Mouse (Mus musculus) induced T-regulatory cell, adult 2 months (primary cell): Measurements from ENCODE around the gene Rtl6.
A peak's percentile ranks its signal among the peaks of the same experiment; 100 is the strongest.

Experiments
- DNase-seq: peaks from one replicate; pipeline ENCODE4 v3.0.0-alpha.2; 2012; ENCODE audit warnings: low read depth

The Rtl6 gene

DNA sequence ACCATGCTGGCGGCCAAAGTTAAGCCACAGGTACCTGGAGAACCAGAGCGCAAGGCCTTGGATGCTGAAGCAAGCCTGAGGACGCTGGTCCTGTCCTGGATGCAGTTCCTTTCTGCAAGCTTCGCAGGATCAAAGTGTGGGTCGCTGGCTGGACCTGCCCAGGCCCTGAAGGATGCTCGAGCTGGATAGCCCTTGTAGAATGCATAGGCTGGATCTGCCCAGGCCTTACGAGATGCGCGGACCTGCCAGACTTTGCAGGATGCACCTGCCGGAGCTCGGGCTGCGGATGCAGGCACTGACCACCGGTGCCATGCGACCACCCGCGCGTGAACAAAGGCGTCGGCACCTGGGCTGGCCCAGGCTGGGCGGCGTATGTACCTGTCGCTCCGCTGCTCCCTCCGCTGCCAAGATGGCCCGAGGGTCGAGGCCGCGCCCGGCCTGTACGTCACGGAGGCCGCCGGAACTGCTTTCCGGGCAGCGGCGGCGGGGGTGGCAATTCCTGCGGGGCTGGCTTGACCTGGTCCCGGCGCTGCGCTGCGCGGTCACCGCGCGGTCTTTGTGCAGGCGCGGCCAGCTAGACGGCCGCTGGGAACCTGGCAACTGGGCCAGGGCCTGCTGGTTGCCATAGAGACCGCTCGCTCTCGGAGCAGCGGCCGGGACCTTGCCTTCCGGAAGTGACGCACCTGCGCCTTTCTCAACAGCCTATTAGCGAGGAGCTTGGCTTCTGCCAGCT lies at the start of gene Rtl6:
Rtl6 (minus strand) TSS at position 635 of the 733 bp plus-strand sequence.
- DNase-seq = peak; percentile 84

DNA sequence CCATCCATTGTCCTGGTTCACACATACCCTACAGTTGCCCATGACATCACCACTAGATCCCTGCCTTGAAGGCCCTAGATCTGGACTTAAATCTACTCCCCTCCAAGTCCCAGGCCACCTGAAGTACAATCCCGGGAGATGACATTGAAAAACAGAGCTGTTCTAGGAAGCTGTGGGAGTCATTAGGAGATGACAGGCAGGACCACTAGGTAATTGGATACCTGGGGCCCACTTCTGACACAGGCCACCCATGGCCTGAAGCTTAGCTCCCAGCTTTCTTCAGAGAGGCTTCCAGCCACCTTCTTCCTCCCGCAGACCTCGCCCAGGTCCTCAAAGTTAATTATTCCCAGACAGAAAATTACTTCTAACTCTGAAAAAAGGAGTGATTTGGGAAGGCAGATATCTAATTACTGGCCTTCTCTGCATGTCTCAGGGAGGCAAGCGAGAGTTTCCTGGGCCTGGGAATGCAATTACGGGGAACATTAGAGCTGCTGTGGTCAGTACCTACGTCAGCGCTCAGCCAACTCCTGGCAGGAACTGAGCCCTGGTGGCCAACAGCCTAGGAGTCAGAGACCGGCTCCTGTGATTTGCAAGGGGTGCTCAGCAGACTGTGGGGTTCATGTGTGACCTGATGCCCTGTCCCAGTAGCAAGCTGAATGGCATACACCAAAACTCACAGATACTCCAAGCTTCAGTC lies 45.8 kb upstream of the Rtl6 start:
- DNase-seq = no peak

DNA sequence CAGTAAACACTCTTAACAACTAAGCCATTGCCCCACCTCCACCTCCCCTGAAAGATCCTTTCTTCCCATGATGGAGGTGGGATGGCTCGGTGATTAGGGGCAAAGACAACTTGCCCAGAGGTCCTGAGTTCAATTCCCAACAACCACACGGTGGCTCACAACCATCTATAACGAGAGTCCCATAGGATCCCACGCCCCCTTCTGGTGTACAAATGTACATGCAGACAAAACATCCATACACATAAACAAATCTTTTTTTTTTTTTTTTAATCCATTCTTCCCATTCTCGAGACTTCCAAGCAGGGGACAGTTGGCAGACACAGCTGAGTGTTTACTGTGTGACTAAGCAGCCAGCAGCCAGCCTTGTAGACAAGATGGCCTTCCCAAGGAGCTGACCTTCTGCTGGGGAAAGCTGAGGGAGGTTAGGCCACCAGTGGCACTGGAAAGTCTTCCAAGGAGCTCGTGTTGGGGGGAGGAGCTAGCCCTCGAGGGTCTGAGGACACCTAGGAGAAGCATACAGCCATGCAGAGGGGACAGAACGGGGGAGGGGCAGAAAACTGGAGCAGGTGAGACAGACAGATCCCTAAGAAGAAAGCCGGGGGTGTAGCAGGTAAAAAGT lies 43.5 kb upstream of the Rtl6 start:
- DNase-seq = no peak

DNA sequence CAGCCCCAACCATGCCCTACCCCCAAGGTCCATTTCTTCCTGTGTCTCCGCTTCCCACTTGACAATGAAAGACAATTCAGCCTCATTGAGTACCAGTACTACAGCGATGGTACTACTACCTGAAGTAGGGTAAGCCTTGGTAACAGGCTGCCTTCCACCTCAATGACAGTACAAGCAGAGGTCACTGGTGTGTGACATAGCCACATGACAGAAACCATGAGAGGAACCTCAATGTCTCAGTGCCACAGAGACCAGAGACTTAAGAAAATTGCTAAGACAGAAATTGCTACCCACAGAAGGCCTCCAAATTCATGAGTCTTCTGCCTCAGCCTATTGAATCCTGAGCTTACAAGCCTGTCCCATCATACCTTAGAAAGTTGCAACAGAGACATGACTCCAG lies 41.3 kb upstream of the Rtl6 start:
- no peak for DNase-seq

DNA sequence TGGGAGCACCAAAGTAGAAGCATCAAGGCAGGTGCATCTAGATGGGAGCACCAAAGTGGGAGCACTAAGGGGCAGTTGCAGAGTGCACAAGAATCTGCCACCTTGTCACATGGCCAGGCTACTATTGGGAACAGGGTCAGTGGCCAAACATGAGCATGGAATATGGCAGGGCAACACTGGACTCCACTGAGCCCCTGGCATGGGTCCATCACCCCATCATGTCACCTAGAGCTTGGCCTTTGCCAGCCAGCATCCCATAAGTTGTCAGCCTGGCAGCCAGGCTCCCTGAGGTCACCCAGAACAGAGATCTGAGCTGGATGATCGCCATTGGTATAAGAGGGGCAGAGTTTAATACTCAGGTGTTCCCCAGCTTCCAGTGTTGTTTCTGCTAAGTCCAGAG lies 40.2 kb upstream of the Rtl6 start:
- no peak for DNase-seq

DNA sequence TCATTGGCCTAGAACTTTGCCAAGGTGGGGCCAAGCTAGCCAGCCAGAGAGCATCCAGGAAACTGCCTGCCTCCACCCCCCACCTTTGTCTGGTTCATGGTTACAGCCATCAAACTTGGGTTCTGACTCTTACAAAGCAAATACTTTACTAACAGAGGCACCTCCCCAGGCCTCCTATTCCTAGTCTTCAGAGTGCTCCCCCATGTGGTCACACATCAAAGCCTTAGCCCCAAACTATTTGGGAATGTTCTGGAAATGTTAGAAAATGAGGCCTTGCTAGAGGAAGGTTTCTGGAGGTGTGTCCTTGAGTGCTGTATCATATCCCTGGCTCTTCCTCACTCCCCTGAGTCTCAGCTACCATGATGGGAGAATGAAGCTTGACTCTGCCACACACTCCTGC lies 39.4 kb upstream of the Rtl6 start:
- DNase-seq = no peak

DNA sequence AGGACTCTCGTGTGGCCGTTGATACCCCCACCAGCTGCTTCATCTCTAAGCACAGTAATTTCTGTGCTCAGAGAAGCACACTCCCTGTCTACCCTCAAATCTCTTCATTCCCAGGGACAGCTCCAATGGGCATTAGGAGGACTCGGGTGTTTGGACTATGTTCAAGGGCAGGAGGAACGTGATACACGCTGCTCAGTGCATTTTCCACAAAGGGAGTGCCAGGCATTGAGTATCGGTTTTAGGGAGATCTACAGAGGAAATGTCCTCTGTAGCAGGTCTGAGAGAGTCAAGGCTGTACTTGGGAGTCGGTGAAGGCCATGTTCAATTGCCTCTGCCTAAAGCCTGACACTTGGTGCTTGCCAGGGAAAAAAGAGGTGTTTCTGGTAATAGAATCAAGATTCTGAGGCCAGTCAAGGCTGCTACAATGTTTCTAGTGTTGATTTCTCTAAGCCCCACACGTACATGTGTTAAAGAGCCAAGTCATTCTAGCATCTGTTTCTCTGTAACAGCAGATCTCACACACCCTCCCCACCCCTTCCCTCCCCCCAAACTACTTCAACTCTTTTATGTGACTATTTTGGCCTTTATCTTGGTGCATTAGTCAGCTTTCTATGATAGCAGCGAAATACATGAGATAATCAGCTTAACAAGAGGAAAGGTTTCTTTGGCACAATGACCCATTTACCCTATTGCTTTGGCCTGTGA lies 37.8 kb upstream of the Rtl6 start:
- DNase-seq = no peak

DNA sequence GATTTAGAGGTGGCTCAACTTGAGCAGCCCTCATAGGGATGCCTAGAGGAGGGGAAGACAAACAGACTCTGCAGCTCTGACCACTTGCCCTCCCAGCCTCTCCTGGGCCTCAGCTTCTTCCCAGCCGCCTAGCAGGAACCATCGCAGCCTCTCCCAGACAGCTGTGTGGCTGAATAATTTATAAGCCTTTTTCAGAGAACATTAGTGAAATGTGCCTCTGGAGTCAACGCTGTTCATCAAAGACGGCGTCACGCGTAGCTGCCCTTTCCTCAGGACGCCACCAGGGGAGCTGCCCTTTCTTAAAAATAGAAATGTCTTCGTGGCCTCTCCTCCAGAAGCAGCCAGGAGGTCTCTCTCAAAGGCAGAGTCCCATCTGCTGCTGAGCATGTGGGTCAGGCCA lies 35.9 kb upstream of the Rtl6 start:
- DNase-seq = no peak

DNA sequence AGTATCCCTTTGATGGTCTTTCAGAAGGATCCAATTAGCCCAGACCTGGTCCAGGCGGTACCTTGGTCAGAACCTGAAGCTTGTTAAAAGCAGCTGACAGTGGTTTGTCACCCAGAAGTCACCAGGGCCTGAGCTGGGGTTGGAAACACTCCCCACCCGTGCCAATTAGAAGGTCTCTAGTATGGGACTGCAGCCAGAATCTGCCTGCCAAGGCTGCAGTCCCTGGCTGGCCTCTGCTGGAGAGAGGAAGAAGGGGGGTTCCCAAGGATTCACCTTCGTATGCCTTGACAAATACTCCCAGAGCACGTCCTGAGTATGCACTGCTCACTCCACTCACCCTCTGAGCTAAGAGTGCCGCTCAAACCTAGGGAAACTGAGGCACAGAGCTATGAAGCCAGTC lies 34.6 kb upstream of the Rtl6 start:
- DNase-seq = no peak

DNA sequence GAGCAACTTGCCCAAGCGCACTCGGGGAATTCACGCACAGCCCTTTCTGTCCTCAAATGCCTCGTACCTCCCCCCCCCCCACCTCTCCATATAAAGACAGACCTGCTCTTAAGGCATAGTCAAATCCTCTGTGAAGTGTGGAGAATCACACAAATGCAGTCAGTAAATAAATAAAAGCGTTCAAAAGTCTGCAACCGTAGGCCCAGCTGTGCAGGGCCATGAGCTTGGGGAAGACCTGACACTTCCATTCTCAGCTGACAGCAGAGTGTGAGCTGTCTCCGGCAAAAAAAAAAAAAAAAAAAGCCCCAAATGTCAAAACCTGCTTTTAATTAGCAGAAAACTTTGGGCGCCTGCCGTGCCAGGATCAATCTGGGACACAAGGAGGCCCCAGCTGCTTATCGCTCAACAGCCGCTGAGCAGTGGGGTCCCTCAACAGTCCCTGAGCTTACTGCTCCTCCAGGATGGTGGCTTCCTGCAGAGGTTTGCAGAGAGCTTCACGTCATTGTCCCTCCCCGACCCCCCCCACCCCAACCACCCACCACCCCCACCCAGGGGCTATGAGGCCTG lies 34.0 kb upstream of the Rtl6 start:
- no peak for DNase-seq

DNA sequence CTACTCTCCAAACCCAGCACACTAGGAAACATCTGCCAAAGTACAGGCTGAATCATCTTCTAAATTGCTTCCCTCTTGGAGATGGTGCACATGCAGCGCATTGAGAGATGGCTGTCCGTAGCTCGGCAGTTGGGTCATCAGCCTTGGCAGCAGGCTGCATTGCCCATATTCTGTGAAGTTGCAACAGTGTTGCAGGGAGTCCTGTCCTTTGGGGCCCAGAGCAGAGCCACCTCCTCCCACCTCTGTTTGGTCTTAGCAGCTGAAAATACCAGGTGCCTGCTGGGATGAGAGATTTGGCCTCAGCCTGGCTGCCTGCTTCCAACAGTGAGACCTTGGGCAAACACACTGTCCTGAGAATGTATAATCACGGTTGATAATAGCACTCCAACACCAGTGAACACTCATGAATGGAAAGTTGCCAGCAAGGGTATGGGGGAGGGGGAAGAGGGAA lies 30.8 kb upstream of the Rtl6 start:
- no peak for DNase-seq

DNA sequence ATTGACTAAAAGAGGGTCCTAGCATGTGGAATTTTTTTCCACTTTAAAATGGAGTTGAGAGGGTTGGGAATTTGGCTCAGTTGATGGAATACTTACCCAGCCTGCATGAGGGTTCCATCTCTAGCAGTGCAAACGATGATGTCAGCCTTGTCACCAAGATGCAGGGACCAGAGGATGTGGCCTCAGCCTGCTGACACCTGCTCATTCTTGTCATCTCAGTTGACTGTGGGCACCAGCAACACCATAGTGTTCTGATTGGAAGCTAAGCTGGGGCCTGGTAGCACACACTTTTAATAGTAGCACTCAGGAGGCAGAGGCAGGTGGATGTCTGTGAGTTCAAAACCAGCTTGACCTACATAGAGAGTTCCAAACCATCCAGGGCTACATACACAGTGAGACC lies 21.0 kb upstream of the Rtl6 start:
- no peak for DNase-seq

DNA sequence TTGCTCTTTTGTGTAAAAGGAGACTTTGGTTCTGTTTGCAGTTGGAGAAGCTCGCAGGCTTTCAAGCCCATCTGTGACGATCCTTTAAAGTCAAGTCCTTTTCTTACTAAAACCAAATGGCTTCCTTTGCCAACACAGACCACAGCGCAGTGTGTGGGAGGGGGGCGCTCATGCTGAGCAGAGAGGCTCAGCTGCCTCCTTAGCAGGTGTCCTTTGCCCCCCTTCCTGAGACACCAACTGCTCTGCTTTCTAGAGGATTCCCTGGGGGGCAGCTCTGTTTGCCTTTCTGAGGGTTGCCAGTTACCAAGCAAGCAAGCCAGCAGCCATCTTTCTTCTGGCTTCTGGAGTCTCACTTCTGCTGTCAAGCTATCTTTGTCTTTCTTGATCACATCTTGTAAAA lies 19.4 kb upstream of the Rtl6 start:
- DNase-seq = no peak

DNA sequence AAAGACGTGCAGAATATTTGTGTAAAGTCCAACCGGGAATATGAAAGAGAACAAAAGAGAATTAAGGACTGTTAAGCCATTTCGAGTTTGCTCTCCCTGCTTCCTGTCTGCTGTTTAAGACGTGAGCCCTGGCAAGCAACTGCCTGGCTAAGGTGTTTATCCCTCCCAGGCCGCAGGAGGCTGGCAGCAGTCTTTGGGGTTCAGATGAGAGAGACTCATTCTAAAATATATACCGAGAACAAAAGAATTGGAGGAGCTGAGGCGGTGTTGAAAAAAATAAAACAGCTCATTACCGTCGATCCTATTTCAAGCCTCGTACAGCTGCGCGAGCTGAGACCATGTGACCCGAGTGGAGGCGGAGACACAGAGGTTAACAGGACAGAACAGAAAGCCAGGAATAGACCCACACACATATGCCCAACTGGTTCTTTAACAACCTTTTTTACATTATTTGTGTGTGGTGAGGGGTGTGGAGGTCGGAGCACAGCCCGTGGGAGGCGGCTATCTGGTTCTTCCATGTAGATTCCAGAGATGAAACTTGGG lies 9.0 kb upstream of the Rtl6 start:
- DNase-seq = no peak

DNA sequence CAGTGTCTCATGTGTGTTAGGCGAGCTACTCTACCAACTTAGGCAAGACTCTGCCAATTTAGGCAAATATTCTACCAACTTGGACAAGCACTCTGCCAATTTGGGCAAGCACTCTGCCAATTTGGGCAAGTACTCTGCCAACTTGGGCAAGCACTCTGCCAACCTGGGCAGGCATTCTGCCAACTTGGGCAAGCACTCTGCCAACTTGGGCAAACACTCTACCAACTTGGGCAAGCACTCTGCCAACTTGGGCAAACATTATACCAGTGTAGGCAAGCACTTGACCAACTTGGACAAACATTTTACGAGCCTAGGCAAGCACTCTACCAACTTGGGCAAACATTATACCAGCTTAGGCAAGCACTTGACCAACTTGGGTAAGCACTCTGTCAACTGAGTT lies 3.9 kb upstream of the Rtl6 start:
- DNase-seq = no peak

DNA sequence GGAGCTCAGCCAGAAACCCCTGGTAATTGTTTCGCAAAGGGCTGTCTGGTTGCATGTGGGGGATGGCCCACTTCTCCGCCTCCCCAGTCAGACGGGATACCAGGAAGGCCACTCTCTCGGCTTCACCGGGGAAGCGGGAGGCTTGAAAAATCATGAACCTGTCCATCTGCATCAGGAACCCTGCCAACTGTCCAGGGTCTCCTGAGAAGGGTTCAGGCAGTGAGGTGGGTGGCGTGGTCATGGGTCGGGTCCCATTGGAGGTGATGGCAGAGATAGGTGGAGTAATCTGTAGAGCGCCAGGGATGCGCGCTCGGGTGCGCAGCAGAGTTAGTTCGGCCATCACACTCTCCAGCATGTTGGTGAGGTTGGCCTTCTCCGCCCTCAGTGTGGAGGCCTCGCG lies 949 bp downstream of the Rtl6 start:
- DNase-seq = no peak

DNA sequence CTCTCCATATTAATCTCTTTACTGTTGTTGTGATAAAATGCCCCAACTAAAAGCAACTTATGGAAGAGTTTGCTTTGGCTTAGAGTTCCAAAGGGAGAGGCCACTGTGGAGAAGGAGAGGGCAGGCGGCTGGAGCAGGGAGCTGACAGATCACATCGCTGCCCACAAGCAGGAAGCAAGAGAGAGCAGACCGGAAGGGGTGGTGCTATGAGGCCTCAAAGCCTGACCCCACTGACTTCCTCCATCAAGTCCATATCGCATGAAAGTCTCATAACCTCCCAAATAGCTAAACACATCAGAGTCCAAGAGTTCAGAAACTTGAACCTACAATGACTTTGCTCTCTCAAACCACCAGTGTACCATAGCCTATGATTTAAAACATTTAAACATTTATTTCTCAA lies 6.6 kb downstream of the Rtl6 start:
- DNase-seq = peak; percentile 24

DNA sequence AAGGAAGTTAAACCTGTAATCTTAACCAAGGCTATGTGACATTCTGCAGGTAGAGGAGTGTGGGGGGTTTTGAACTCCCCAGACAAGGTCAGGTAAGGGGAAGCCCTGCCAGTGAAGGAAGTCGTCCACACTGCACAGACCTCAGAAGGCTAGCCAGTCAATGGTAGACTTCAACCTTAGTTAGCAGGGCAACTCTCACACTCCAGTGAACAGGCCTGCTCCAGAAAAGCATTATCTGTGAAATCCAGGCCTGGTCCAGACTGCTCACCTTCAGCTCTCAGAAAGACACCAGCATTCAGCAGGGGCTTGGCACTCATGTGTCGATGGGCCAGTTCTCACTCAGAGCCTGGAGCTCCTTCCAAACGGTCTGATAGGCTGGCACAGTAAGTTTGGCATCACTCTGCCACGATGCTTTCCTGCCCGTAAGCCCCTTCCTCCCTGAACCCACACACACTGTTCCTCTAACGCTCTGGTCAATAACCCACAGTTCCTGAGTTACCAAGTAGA lies 8.3 kb downstream of the Rtl6 start:
- no peak for DNase-seq

DNA sequence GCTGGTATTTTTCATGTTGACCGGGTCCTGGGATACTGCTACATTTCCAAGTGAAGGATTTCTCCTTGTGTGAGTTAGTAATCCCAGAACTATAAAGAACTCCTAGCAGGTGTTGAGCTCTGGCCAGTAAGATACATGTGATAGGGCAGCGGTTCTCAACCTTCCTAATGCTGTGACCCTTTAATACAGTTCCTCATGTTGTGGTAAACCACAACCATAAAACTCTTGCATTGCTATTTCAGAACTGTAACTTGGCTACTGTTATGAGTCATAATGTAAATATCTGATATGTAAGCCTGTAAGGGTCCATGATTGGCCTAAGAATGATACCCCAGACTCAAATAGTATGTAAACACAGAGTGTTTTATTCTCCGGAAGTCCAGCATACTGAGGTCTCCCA lies 11.6 kb downstream of the Rtl6 start:
- DNase-seq = no peak

DNA sequence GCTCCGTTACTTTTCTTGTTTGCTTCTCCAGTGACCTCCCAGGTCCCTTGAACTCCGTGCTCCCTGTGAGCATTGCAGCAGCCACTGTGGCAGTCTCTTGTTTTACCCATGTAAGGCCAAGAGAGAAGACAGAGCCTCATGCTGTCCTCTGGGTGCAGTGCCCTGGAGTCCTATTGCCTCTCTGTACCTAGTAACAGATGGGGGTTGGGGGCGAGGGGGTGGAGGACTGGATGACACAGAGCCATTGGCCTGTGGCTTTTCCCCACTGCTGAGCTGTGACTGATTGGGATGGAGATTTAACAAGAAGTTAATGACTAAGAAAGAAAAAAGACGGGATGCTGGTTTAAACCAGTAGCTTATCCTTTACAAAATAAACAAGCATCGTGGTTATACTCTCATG lies 16.4 kb downstream of the Rtl6 start:
- no peak for DNase-seq

DNA sequence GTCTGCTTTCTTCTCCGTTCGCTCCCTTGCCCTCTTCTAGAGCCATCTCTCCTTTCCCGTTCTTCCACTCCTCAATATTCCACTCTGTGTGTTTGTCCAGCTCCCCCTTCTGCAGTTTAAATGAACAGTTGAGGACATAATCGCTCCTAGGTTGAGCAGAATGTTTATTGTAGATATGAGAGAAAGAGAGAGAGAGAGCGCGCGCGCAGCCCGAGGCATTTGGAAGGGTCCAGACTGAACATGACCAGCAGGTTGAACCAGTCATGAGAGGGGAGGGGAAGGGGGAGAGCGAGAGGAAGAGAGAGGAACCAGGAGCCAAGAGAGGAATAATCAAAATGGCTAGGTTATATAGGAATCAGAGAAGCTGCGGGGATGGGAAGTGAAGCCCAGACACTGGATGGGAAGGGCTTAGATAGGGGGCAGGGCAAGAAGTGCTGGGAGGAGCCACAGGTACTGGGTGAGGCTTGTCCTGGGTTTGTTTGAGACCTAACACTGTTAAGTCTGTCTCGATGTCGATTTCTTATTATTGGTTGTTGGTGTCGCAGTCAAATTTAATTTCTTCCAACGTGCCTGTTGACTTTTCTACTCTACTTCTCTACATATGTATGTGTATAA lies 18.5 kb downstream of the Rtl6 start:
- DNase-seq = no peak

DNA sequence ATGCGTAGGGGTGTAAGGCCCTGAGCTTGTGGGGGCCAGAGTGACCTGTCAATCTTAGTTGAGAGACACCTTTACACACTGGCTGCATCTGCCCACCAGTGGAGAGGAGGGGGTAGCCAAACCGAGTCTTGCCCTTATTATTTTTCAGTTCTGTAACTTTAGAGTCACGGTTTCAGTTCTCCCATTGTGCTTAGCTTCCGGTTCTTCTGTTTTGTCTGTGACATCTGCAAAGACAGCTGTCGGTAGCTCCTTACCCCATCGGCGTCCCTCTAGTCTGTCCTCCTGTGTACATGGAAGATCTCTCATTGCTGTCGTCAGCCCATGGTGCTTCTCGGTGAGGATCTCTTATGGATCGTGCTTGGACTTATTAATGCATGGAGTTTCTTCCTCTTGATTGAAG lies 20.5 kb downstream of the Rtl6 start:
- no peak for DNase-seq
